Mouse (Mus musculus): Measurements from ENCODE around the gene Hspa4. TPM values are rescaled to one million over a fixed set of nuclear protein-coding genes. Genes with fewer than 3 reads are reported as not detected.
A peak's percentile ranks its signal among the peaks of the same experiment; 100 is the strongest.
"Not testable (repeated sequence)": the region's sequence is repeated elsewhere in the genome, so short reads cannot be mapped to it uniquely, and the experiment has no call there.

Hspa4 gene
- polyA plus RNA-seq, 1 experiment from 2014 or later = 66.2 TPM

DNA sequence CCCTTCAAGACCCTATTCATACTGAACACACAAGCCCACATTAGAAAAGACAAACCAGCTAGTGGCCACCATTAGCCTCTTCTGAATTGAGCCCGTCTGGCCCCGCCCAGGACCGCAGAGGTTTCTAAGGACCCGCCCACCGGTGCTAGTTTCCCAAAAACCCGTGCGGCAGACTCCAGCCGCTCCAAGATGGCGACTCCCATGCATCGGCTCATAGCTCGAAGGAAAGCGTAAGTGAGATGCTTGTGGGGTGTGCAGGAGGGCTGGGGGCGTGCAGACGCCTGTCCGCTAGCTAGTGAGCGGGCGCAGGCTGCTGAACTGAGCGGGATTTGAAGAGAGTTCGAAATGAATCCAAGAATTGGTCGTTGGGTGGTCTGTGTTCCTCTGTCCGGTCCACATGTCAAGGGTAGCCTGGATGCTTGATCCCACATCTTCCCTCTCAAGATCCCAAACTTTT lies 24.3 kb upstream of the Hspa4 start, which contains the start of gene Zcchc10:
Gene Zcchc10, plus strand, starts transcription at position 168 of the 457 bp plus-strand sequence.
- peak within 1 kb of the TSS; percentile 77 for H3K27ac ChIP-seq
- H3K4me2 ChIP-seq = peak within 1 kb of the TSS; percentile 55
- no peaks in the 10 kb centered on the region for H3K27me3 ChIP-seq
- under 1% methylated on average over 21 of the region's 21 CpGs for WGBS
- peak; percentile 80; the same call in 1 of the 2 replicates for ATAC-seq (ENCODE audit: insufficient number of reproducible peaks, low FRiP score, low TSS enrichment, low read depth)
- H3K9ac ChIP-seq = peak within 1 kb of the TSS; percentile 76
- H3K4me1 ChIP-seq = peaks cover 7% of the 10 kb centered on the region
- peaks cover 24% of the 10 kb centered on the region for H3K36me3 ChIP-seq
- peak within 1 kb of the TSS; percentile 74 for H3K4me3 ChIP-seq
- no peaks in the 10 kb centered on the region for H3K9me3 ChIP-seq

DNA sequence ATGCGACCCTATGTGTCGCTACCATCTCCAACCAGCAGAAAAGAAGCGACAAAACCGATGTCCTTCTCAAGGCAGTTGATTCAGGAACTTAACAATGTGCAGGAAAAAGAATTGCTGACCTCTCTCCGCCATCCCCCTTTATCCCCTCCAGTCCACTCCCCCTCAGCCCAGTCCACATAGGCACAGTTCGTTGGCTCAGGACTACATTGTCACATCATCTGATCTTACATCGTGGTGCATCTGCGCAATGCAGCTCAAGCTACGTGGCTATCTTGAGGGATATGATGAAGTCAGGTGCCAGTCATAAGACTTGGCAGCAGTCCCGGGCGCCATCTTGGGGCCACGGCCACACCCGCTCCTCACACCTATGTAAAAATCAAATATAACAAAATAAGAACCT lies 19.6 kb upstream of the Hspa4 start:
- H3K36me3 ChIP-seq; ATAC-seq (ENCODE audit: insufficient number of reproducible peaks, low FRiP score, low TSS enrichment, low read depth); H3K27ac ChIP-seq; H3K27me3 ChIP-seq; H3K9me3 ChIP-seq; H3K9ac ChIP-seq; H3K4me3 ChIP-seq; H3K4me2 ChIP-seq; H3K4me1 ChIP-seq: not testable (repeated sequence)
- WGBS = 92% methylated on average over 13 of the region's 13 CpGs

DNA sequence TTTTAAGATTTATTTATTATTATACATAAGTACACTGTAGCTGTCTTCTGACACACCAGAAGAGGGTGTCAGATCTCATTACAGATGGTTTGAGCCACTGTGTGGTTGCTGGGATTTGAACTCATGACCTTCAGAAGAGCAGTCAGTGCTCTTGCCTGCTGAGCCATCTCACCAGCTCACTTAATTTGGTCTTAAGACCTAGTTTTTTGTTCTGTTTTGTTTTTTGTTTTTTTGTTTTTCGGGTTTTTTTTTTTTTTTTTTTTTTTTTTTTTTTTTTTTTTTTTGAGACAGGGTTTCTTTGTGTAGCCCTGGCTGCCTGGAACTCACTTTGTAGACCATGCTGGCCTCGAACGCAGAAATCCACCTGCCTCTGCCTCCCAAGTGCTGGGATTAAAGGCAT lies 18.3 kb upstream of the Hspa4 start:
- H3K9ac ChIP-seq; H3K4me2 ChIP-seq; H3K4me1 ChIP-seq; H3K4me3 ChIP-seq; H3K36me3 ChIP-seq; H3K9me3 ChIP-seq; ATAC-seq (ENCODE audit: insufficient number of reproducible peaks, low FRiP score, low TSS enrichment, low read depth); H3K27ac ChIP-seq; H3K27me3 ChIP-seq: not testable (repeated sequence)
- 78% methylated on average over 3 of the region's 3 CpGs for WGBS

DNA sequence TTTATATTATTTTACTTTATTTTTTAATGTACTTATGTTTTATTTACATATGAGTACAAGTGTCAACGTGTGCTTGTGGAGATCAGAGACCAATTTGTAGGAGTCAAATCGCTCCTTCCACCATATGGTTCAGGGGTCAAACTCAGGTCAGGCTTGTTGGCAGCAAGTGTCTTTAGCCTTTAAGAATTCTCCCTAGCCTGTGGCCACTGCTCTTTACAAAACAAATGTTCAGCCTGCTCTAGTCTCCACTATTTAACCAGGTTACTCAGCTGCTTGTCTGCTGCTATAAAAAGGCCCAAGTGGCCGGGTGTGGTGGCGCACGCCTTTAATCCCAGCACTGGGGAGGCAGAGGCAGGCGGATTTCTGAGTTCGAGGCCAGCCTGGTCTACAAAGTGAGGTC lies 17.8 kb upstream of the Hspa4 start:
- Histone ChIP-seq H3K4me2 (no peak overlapping the region), H3K9ac (no peak overlapping the region), H3K4me1 (no peaks in the 10 kb centered on the region), H3K27ac (no peak overlapping the region), H3K9me3 (no peaks in the 10 kb centered on the region), H3K36me3 (no peaks in the 10 kb centered on the region), H3K4me3 (no peak overlapping the region), H3K27me3 (no peaks in the 10 kb centered on the region)
- 66% methylated on average over 7 of the region's 7 CpGs for WGBS
- ATAC-seq (ENCODE audit: insufficient number of reproducible peaks, low FRiP score, low TSS enrichment, low read depth) = no peak

DNA sequence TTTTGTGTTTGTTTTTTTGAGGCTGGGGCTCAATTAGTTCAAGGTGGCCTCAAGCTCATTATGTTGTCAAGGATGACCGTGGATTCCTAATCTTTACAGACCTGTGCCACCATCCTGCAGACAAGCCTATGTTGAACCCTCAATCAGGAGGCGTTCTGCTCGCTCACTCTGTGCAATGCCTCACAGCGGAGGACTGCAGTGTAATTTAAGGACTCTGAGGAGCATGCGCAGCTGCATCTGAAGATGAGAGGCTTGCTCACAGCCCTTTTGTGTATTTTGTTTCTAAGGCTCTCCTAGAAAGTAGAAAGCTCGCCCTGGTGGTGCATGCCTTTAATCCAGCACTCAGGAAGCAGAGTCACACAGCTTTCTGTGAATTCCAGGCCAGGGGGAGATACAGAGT lies 16.7 kb upstream of the Hspa4 start:
- no peaks in the 10 kb centered on the region for H3K4me1 ChIP-seq
- no peaks in the 10 kb centered on the region for H3K27me3 ChIP-seq
- WGBS = 34% methylated on average over 6 of the region's 6 CpGs
- H3K36me3 ChIP-seq = no peaks in the 10 kb centered on the region
- H3K27ac ChIP-seq = no peak overlapping the region
- H3K9ac ChIP-seq = no peak overlapping the region
- no peaks in the 10 kb centered on the region for H3K9me3 ChIP-seq
- ATAC-seq (ENCODE audit: insufficient number of reproducible peaks, low FRiP score, low TSS enrichment, low read depth) = no peak
- no peak overlapping the region for H3K4me2 ChIP-seq
- H3K4me3 ChIP-seq = no peak overlapping the region

DNA sequence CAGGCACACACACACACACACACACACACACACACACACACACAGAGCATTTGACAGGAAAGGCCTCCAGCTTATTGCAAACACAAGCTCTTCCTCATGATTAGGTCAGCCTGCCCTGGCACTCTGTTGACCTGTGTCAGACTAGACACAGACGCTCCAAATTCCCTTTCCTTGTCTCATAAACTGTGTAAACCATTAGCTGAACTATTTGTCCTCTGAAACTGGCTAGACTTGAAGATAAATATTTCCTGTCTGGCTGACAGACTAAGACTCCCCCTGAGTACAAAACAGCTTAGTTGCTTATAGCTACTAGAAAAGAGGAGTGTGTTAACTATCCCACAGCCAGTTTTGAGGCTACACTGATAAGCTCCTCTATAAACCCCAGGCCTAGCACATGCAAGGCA lies 14.5 kb upstream of the Hspa4 start:
- no peak overlapping the region for H3K27ac ChIP-seq
- H3K9me3 ChIP-seq = no peaks in the 10 kb centered on the region
- no peaks in the 10 kb centered on the region for H3K27me3 ChIP-seq
- ATAC-seq (ENCODE audit: insufficient number of reproducible peaks, low FRiP score, low TSS enrichment, low read depth) = no peak
- H3K36me3 ChIP-seq = no peaks in the 10 kb centered on the region
- no peak overlapping the region for H3K4me3 ChIP-seq
- no peaks in the 10 kb centered on the region for H3K4me1 ChIP-seq
- no peak overlapping the region for H3K9ac ChIP-seq
- H3K4me2 ChIP-seq = no peak overlapping the region
- 10% methylated on average over 1 of the region's 1 CpGs for WGBS

DNA sequence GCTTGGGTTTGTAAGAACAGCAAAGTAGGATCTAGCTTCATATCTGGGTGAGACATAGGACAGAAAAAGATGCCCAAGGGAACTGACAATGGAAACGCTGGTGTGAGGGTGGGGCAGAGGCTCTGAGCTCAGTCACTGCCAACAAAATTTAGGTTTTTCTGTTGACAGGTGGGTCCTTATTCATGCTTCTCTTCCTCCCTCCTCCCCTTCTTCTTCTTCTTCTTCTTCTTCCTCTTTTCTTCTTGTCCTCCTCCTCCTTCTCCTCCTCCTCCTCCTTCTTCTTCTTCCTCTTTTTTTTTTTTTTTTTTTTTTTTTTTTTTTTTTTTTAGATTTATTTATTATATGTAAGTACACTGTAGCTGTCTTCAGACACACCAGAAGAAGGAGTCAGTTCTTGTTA lies 12.6 kb upstream of the Hspa4 start:
- H3K4me2 ChIP-seq; H3K9me3 ChIP-seq; H3K9ac ChIP-seq; H3K4me3 ChIP-seq; H3K27me3 ChIP-seq; H3K36me3 ChIP-seq; ATAC-seq (ENCODE audit: insufficient number of reproducible peaks, low FRiP score, low TSS enrichment, low read depth); H3K27ac ChIP-seq: not testable (repeated sequence)
- H3K4me1 ChIP-seq = peaks cover 12% of the 10 kb centered on the region
- WGBS = 60% methylated on average over 1 of the region's 1 CpGs

DNA sequence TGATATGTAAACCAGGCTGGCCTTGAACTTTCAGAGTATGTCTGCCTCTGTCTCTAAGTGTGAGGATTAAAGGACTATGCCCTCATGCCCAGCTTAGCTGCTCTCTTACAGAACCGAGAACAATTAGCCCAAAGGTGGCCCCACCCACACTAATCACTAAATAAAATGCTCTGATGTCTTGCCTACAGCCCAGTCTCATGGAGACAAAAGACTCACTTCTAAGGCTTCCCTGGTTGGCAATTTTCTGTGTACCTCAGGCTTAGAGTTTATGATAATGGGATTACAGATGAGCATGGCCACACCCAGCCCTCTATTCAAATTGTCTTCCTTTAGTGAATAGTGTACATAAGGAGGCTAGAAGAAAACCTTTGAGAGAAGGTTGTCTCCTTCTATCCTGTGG lies 11.1 kb upstream of the Hspa4 start:
- no peaks in the 10 kb centered on the region for H3K9me3 ChIP-seq
- WGBS = 38% methylated on average over 1 of the region's 1 CpGs
- H3K36me3 ChIP-seq = no peaks in the 10 kb centered on the region
- no peak overlapping the region for H3K27ac ChIP-seq
- H3K27me3 ChIP-seq = no peaks in the 10 kb centered on the region
- no peak overlapping the region for H3K4me2 ChIP-seq
- no peak overlapping the region for H3K4me3 ChIP-seq
- H3K9ac ChIP-seq = no peak overlapping the region
- H3K4me1 ChIP-seq = peaks cover 18% of the 10 kb centered on the region
- ATAC-seq (ENCODE audit: insufficient number of reproducible peaks, low FRiP score, low TSS enrichment, low read depth) = no peak

DNA sequence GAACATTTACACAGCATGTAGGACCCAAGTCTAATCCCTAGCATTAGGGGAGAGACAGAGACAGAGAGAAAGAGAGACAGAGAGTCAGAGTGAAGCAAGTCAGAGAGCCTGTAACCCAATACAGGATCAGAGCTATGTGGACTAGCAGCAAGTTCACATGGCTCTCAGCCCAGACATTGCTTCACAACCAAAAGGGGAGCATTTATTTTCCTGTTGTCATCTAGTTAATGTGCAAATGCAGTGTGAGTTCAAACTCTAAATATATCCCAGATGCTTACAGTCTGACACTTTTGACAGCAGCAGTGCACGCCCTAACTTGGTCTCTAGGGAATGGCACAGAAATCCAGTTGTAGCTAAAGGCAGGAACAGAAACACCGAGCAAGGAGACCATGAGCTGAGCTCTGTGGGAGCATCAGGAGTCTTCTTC lies 8.6 kb upstream of the Hspa4 start:
- 24% methylated on average over 2 of the region's 2 CpGs for WGBS
- Histone ChIP-seq H3K9ac (no peak overlapping the region), H3K27ac (peak overlapping the region; percentile 73)

DNA sequence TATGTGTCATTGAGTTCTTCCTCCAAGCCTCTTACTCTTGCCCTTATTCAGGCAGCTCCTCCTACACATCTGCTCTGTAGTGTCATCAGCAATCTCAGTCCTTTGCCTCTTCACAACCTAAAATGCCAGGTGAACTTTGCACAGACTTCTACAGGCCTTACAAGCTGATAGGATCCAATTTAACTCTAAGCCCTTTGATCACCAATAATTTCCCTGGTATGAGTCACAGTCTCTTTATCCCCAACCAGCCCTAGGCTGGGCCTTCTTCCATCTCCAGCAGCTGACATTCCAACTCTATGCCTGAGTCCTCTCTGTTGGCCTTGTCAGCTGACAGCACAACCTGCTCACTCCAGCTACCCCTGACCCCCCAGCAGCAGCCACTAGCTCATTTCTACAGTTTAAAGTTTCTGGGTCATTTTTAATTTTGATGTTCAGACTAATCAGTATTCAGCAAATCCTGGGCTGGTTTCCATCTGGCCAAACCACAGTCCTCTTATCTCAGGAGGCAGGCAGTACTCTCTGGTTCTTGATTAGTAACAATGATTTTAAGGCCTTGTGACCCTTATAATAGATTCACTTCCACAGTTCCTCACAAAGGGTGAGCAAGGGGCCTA lies 8.1 kb upstream of the Hspa4 start:
- peak overlapping the region; percentile 73 for H3K27ac ChIP-seq
- no peaks in the 10 kb centered on the region for H3K36me3 ChIP-seq
- ATAC-seq (ENCODE audit: insufficient number of reproducible peaks, low FRiP score, low TSS enrichment, low read depth) = 0 out of 2 replicates have a peak, but pooled peaks have one; percentile 61
- no peak overlapping the region for H3K4me3 ChIP-seq
- H3K27me3 ChIP-seq = no peaks in the 10 kb centered on the region
- no peak overlapping the region for H3K4me2 ChIP-seq
- H3K9me3 ChIP-seq = no peaks in the 10 kb centered on the region
- H3K4me1 ChIP-seq = peaks cover 18% of the 10 kb centered on the region
- no peak overlapping the region for H3K9ac ChIP-seq

More for the DNA sequence above, 8.6 kb upstream of the Hspa4 start:
- Histone ChIP-seq H3K4me2 (no peak overlapping the region), H3K4me1 (peaks cover 18% of the 10 kb centered on the region), H3K36me3 (no peaks in the 10 kb centered on the region), H3K27me3 (no peaks in the 10 kb centered on the region), H3K4me3 (no peak overlapping the region), H3K9me3 (no peaks in the 10 kb centered on the region)
- ATAC-seq (ENCODE audit: insufficient number of reproducible peaks, low FRiP score, low TSS enrichment, low read depth) = peak; percentile 70; the same call in 1 of the 2 replicates

DNA sequence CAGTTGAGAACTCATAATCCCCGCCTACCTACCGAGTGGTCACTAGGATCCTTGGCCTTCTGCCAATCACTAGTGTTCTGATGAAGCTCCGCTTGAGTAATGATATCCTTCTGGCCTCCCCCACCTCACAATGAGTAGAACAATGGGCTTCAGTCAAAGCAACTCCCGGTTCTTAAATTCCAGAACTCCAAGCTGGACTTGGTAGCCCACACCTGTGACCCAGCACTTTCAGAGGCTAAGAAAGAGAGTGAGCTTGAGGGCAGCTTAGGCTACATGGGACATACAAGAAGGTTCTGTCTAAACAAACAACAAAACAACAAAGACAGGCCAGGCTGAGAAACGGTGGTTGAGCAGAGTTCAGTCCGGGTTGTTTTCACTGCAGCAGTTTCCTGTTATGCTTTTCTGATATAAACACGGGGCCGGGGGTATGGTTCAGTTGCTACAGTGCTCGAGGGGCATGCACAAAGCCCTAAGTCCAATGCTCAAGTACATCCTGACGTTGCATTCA lies 7.4 kb upstream of the Hspa4 start:
- Histone ChIP-seq H3K9ac (no peak overlapping the region), H3K27ac (peak overlapping the region; percentile 73), H3K9me3 (no peaks in the 10 kb centered on the region), H3K27me3 (no peaks in the 10 kb centered on the region), H3K36me3 (no peaks in the 10 kb centered on the region), H3K4me3 (no peak overlapping the region), H3K4me1 (peaks cover 18% of the 10 kb centered on the region), H3K4me2 (no peak overlapping the region)
- WGBS = 69% methylated on average over 10 of the region's 10 CpGs
- no peak for ATAC-seq (ENCODE audit: insufficient number of reproducible peaks, low FRiP score, low TSS enrichment, low read depth)

DNA sequence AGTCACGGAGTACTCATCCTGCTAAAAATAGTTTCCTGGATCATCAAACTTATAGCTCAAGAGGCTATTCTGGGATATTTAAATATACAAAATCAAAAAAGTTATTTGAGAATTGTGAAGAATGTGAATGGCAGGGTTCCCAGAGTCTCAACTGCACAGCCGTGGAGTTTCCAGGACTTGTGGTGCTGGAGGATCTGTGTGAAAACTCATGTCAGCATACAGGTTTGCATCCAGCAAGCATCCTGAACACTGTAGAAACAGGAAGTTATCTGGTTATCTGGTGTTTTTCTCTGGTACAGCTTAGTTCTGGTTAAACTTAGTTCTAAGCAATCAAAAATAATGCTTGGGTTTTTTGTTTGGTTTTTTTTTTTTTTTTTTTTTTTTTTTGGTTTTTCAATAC lies 6.7 kb upstream of the Hspa4 start:
- Histone ChIP-seq H3K36me3 (no peaks in the 10 kb centered on the region), H3K27ac (no peak overlapping the region), H3K4me3 (no peak overlapping the region), H3K9ac (no peak overlapping the region), H3K4me2 (no peak overlapping the region), H3K27me3 (no peaks in the 10 kb centered on the region), H3K4me1 (peaks cover 18% of the 10 kb centered on the region), H3K9me3 (no peaks in the 10 kb centered on the region)
- WGBS = 57% methylated on average over 2 of the region's 2 CpGs
- ATAC-seq (ENCODE audit: insufficient number of reproducible peaks, low FRiP score, low TSS enrichment, low read depth) = no peak
